Mouse (Mus musculus): ENCODE data around the gene Speer4e.
A peak's percentile ranks its signal among the peaks of the same experiment; 100 is the strongest.
"Not testable (repeated sequence)": the region's sequence is repeated elsewhere in the genome, so short reads cannot be mapped to it uniquely, and the experiment has no call there.

The Speer4e gene

DNA sequence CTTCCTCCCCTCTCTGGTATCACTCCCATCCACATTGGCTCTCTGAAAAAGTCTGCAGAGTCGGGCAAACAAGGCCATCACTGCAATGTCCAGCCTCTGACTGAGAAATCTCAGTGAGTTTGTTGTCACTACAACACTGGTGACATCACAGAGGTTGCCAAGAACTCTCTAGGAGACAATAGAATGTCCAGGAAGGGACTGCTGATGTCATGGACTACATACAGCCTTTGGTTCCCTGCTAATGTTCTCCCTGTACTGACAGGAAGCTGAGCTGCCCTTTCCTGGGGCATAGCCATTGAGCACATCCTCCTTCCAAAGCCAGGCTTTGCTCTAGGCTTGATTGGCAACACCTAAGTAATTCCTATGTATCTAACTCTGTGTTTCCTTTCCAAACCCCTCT, at the start of gene Speer4e:
Gene Speer4e, minus strand, starts transcription at position 101 of the 400 bp plus-strand sequence.
- not testable (repeated sequence) for DNase-seq

DNA sequence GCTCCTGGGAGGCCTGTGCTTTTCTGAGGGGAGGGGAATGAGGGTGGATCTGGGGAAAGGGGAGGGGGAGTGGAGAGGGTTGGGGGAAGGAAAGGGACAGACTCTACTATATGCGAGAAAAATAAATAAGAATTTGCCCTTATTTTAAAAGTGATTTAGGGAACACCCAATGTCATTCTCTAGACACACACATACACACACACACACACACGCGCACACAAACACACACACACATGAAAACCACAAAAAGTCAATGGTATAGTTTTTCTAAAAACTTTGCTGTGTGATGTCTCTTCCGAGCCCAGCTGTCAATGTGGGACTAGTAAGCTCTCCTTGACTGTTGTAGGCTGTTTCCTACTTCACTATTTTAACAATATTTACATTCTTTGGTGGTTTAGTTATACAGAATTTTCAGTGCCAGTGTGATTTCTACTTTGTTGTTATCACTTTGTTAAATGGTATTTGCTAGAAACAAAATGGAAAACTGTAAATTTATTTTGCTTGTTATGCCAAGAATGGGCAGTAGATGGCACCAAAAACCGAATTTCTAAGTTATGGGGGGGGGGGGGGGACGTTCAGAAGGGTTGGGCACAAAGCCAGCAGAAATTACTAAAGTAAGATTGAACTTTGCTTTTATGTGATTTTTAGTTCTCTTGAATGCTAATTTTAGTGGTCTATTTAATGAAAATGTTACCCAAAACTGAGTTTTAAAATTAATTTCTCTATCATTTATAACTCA, 48.6 kb upstream of the Speer4e start:
- DNase-seq: not testable (repeated sequence)

DNA sequence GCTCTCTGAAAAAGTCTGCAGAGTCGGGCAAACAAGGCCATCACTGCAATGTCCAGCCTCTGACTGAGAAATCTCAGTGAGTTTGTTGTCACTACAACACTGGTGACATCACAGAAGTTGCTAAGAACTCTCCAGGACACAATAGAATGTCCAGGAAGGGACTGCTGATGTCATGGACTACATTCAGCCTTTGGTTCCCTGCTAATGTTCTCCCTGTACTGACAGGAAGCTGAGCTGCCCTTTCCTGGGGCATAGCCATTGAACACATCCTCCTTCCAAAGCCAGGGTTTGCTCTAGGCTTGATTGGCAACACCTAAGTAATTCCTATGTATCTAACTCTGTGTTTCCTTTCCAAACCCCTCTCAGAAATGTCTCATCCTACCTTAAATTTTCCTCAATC, 40.6 kb upstream of the Speer4e start, which contains the start of gene Gm10354:
Gene Gm10354, minus strand, starts transcription at position 101 of the 400 bp plus-strand sequence.
- not testable (repeated sequence) for DNase-seq

DNA sequence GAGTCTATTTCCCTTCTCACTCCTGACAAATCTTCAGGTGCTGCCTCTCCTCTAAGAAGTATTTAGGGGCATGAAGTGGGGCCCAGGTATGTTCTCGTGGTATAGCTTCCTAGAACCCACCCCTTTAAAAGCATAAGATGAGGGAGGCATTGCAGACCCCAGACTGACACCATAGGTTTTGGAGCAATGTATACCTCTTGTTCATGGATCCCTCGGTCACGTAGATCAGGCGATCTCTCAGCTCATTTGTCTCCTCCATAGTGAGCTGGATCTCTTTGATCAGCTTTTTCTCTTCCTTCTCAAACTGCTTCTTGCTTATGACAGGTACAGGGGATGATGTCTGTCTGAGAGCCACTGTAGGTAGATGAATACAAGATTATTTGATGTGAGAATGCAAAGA, 39.1 kb upstream of the Speer4e start:
- DNase-seq: not testable (repeated sequence)

DNA sequence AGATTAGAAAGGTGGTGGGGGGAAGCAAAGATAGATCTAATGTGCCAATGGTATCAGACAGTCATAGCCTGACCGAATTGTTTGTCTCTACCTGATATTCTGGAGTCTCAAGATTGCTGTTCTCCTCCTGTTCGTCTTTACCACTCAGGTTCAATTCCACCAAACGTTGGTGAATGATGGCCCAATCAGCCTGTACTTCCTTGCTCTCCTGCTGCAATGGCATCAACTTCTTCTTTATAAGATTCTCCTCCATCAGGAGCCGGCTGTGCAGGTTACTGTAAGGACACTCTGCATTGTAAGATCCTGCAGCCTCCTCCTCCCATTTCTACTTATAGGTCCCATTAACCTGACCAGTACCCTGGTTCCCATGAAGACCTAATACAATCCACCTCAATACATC, 37.1 kb upstream of the Speer4e start:
- not testable (repeated sequence) for DNase-seq

GRCm38 (mm10) chr5:14972841-14973240, 34.6 kb upstream of the Speer4e start:
- not testable (repeated sequence) for DNase-seq

- DNase-seq: peak; percentile 4
Observed at GRCm38 (mm10) chr5:14963821-14964220, 25.6 kb upstream of the Speer4e start.

- not testable (repeated sequence) for DNase-seq
Observed at GRCm38 (mm10) chr5:14961502-14961901, 23.3 kb upstream of the Speer4e start.

DNA sequence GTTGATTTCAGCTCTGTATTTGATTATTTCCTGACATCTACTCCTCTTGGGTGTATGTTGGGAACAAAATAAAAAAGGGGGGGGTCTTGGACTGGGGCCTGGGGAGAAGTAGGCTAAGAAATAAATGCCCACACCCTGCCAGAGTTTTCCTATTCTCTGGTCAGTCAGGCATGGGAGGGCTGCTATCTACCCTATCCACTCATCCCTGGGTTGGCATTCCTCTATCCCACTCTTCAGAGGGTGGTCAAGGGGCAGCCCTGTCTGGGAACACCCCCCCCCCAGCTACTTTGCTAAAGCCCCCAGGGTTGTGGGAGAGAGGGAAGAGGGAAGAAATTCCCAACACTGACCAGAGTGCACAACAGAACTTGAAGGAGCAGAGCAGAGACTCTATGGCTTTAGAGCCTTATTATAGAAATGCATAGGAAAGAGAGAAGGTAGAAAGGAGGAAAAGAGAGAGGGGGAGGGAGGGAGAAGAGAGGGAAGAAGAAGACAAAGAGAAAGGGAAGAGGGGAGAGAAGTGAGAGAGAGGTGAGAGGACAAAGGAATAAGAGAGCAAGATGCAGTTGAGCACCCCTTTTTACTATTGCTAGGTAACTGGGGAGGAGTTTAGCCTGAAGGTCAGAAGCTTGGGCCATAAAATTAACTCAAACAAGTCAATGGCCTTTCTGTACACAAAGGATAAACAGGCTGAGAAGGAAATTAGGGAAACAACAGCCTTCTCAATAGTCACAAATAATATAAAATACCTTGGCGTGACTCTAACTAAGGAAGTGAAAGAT, 17.9 kb upstream of the Speer4e start:
- DNase-seq: not testable (repeated sequence)

DNA sequence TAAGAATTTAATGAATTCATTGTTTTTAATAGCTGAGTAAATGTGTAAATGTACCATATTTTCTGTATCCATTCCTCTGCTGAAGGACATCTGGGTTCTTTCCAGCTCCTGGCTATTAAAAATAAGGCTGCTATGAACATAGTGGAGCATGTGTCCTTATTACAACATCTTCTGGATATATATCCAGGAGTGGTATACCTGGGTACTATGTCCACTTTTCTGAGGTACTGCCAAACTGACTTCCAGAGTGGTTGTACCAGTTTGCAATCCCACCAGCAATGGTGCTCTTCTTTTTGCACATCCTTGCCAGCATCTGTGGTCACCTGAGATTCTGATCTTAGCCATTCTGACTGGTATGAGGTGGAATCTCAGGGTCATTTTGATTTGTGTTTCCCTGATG, 15.4 kb upstream of the Speer4e start:
- not testable (repeated sequence) for DNase-seq

DNA sequence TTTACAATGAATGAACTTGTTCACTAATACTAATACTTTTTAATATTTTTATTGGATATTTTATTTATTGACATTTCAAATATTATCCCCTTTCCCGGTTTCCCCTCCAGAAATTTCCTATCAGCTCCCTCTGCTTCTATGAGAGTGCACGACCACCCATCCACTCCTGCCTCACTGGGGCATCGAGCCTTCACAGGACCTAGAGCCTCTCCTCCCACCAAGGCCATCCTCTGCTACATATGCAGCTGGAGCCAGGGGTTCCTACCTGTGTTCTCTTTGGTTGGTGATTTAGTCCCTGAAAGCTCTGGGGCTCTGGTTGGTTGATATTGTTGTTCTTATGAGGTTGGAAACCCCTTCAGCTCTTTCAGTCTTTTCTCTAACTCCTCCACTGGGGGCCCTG, 14.5 kb upstream of the Speer4e start:
- DNase-seq: not testable (repeated sequence)

DNA sequence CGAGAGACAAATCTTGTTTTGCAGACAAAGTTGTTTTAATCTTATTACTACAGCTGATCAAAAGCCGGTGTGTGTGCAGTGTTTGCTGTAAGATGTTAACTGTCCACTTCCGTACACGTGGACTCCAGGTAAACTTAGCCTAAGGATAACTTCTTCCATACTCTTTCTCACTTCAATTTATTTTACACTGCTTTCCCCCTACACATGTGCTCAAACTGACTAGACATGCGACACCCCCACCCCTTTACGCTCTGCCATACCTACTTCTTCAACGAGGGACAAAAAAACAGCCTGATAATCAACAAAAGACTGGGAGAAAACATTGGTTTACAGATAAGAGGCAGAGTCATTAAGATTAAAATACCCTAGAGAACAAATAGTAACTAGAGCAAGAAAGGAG, 13.6 kb upstream of the Speer4e start:
- not testable (repeated sequence) for DNase-seq

DNA sequence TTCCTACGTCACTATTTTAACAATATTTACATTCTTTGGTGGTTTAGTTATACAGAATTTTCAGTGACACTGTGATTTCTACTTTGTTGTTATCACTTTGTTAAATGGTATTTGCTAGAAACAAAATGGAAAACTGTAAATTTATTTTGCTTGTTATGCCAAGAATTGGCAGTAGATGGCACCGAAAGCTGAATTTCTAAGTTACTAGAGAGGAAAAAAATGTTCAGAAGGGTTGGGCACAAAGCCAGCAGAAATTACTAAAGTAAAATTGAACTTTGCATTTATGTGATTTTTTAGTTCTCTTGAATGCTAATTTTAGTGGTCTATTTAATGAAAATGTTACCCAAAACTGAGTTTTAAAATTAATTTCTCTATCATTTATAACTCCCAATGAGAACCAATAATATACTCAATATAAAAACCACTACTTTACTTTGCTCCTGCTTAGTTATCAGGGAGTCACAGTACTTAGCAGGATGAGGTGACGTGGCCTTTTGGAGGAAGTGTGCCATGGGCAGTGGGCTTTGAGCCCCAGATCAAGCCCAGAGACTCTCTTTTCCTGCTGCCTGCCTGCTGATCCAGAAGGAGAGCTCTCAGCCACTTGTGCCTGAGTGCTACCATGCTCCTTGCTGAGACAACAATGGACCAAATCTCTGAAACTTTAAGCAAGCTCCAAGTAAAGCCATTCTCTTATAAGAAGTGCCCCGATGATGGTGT, 9.4 kb upstream of the Speer4e start:
- DNase-seq: peak; percentile 8

- DNase-seq: not testable (repeated sequence)
Observed at GRCm38 (mm10) chr5:14945524-14945923, 7.3 kb upstream of the Speer4e start.

DNA sequence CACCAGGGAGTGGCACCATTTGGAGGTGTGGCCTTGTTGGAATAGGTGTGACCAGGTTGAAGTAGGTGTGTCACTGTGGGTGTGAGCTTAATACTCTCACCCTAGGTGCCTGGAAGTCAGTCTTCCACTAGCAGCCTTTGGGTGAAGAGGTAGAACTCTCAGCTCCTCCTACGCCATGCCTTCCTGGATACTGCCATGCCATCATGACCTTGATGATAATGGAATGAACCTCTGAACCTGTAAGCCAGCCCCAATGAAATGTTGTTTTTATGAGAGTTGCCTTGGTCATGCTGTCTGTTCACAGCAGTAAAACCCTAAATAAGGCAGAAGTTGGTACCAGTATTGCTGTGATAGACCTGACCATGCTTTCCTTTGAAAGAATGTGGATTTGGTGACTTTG, 2.8 kb upstream of the Speer4e start:
- DNase-seq: not testable (repeated sequence)

DNA sequence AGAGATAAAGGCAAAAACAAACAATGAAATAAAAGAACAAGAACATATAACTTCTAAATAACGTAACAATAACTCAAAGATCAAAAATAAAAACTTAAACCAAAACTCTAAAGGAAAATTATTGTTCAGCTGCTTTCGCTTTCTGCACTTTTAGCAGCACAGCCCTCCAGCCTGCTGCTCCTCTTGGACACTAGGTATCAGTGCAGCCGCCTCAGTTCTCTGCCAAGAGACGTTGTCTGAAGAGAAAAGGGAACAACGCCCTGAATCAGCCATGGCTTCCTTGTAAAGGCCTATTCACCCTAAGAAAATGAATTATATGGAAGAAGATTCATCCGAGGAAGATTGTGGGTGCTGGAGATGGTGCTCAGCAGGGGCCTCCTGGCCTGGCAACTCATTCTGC, 4.5 kb downstream of the Speer4e start:
- not testable (repeated sequence) for DNase-seq

GRCm38 (mm10) chr5:14927047-14927446, 11.2 kb downstream of the Speer4e start:
- not testable (repeated sequence) for DNase-seq

DNA sequence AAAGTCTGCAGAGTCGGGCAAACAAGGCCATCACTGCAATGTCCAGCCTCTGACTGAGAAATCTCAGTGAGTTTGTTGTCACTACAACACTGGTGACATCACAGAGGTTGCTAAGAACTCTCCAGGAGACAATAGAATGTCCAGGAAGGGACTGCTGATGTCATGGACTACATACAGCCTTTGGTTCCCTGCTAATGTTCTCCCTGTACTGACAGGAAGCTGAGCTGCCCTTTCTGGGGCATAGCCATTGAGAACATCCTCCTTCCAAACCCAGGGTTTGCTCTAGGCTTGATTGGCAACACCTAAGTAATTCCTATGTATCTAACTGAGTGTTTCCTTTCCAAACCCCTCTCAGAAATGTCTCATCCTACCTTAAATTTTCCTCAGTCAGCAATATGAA, 23.4 kb downstream of the Speer4e start, which contains the start of gene Gm9758:
Gene Gm9758, minus strand, starts transcription at position 101 of the 400 bp plus-strand sequence.
- not testable (repeated sequence) for DNase-seq

- not testable (repeated sequence) for DNase-seq
Observed at GRCm38 (mm10) chr5:14914361-14914760, 23.9 kb downstream of the Speer4e start.

DNA sequence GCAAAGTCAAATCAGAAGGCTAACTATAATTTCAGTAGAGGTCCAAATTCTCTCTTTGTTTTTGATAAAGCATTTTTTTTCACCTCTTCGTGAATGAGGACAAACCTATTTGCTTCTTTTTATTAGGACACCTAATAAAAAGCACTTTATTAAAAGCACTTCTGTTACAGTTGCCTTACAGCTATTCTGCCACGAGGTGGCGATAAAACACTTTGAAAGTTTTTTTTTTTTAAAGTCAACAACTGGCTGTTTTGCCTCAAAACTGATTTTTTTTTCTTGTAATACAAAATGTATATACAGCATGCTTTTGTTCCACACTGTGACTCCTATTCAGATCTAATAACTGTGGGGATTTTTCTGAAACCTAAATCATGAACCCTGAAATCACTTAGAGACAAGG, 34.7 kb downstream of the Speer4e start:
- not testable (repeated sequence) for DNase-seq

DNA sequence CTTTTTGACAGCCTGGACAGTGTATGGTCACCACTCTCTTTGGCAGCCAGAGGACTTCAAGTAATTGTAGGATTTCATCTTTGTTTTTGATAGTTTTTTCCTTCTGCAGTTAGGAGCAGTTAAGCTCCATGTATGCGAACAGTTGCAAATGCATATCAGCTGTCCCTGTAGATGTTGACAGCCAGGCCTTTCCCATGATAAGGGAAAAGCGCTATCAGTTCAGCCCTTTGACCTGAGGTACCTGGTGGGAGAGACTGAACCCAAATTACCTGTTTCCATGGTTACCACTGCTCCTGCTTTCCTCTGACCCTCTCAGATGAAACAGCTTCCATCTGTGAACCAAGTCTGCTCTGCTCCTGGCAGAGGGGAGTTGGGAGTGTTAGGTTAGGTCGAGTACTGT, 46.0 kb downstream of the Speer4e start:
- DNase-seq: no peak

DNA sequence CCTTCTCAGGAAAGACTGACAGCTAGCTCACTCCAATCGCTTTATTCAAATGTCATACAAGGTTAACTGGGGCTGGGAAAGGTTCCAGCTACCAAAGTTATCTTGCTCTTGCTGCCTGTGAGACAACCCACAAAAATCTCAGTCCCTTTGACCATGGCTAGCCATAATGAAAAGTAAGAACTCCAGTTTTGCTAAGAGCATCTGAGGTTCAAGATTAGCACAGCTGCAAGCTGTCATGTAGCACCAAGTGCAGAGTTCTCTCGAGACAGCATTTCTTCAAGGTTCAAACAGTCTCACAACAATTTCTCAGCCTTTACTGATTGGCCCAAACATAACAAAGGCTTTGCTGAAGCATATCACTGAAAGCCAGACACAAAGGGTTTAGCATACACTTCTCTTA, 52.9 kb downstream of the Speer4e start:
- DNase-seq: not testable (repeated sequence)
